Mouse (Mus musculus) heart, embryonic 11.5 days (tissue): ENCODE results near the gene Naaladl2. TPM values are rescaled to one million over a fixed set of nuclear protein-coding genes. Genes with fewer than 3 reads are reported as not detected.

Experiments used
- ATAC-seq: fragments of 200-750 bp; cut with Nextera tagmentation; replicated peaks from 2 replicates; pipeline ENCODE4 v1.8.0; 2017; ENCODE audit warnings: moderate library complexity; ENCODE audit not compliant: insufficient number of reproducible peaks, low FRiP score, low TSS enrichment
- H3K27ac ChIP-seq: fragments of 300-500 bp; sonication (generic); 2 replicates; pipeline ENCODE4 v1.5.1; 2014; ENCODE audit warnings: mild to moderate bottlenecking, low read depth, low read length
- H3K27me3 ChIP-seq: fragments of 300-500 bp; sonication (generic); 2 replicates; pipeline ENCODE4 v1.6.1; 2014; ENCODE audit warnings: mild to moderate bottlenecking, low read length, mixed read lengths; ENCODE audit not compliant: control insufficient read depth, insufficient read depth
- H3K36me3 ChIP-seq: fragments of 300-500 bp; sonication (generic); 2 replicates; pipeline ENCODE4 v1.6.1; 2014; ENCODE audit warnings: mild to moderate bottlenecking, low read length, moderate library complexity, mixed read lengths; ENCODE audit not compliant: control insufficient read depth, insufficient read depth
- H3K4me1 ChIP-seq: fragments of 300-500 bp; sonication (generic); 2 replicates; pipeline ENCODE4 v1.6.1; 2014; ENCODE audit warnings: low read length; ENCODE audit not compliant: control insufficient read depth, insufficient read depth
- H3K4me2 ChIP-seq: fragments of 300-500 bp; sonication (generic); 2 replicates; pipeline ENCODE4 v1.6.1; 2014; ENCODE audit warnings: mild to moderate bottlenecking, moderate library complexity
- H3K4me3 ChIP-seq: fragments of 300-500 bp; sonication (generic); 2 replicates; pipeline ENCODE4 v1.5.1; 2014; ENCODE audit warnings: low read depth, low read length
- H3K9ac ChIP-seq: fragments of 300-500 bp; sonication (generic); 2 replicates; pipeline ENCODE4 v1.6.1; 2014; ENCODE audit warnings: mild to moderate bottlenecking, low read depth, low read length, moderate library complexity
- H3K9me3 ChIP-seq: fragments of 300-500 bp; sonication (generic); replicated peaks from 2 replicates; pipeline ENCODE4 v1.6.1; 2016; ENCODE audit warnings: low read length; ENCODE audit not compliant: control insufficient read depth
- WGBS: fragments of 180-500 bp; shearing (Covaris S2); extraction: QIAGEN DNeasy Blood & Tissue Kit; methylation state at CpG from one replicate; pipeline ENCODE4 v1.1.7; 2014; ENCODE audit not compliant: insufficient replicate concordance; 5-methylcytosine and 5-hydroxymethylcytosine counted together
- polyA plus RNA-seq: library from polyadenylated mRNA; unstranded; fragments of >200 nt; fragmentation: Nextera tagmentation; extraction: Ambion mirVana; gene quantifications from 2 replicates; pipeline ENCODE4 v1.2.1, GENCODE M21; 2014

The Naaladl2 gene
- polyA plus RNA-seq, 1 experiment from 2014 or later, result 3.6 TPM

GRCm38 (mm10) chr3:24440621-24441020 is 703.4 kb downstream of the Naaladl2 start:
- Histone ChIP-seq H3K4me3 (no peak overlapping the region), H3K27ac (no peak overlapping the region), H3K4me2 (no peak overlapping the region), H3K27me3 (no peaks in the 10 kb centered on the region), H3K9ac (no peak overlapping the region), H3K36me3 (no peaks in the 10 kb centered on the region), H3K4me1 (no peaks in the 10 kb centered on the region), H3K9me3 (no peaks in the 10 kb centered on the region)
- ATAC-seq, result no peak
- 80% methylated on average over 6 of the region's 6 CpGs for WGBS

GRCm38 (mm10) chr3:24432761-24433160 is 711.3 kb downstream of the Naaladl2 start:
- 75% methylated on average over 3 of the region's 3 CpGs for WGBS
- Histone ChIP-seq H3K4me1 (no peaks in the 10 kb centered on the region), H3K4me2 (no peak overlapping the region), H3K27me3 (no peaks in the 10 kb centered on the region), H3K9ac (no peak overlapping the region), H3K9me3 (no peaks in the 10 kb centered on the region), H3K27ac (no peak overlapping the region), H3K36me3 (no peaks in the 10 kb centered on the region), H3K4me3 (no peak overlapping the region)
- ATAC-seq, result no peak

- no peak overlapping the region for H3K4me2 ChIP-seq
- no peaks in the 10 kb centered on the region for H3K9me3 ChIP-seq
- no peak overlapping the region for H3K9ac ChIP-seq
- no peak for ATAC-seq
- no peaks in the 10 kb centered on the region for H3K4me1 ChIP-seq
- H3K36me3 ChIP-seq, result no peaks in the 10 kb centered on the region
- no peak overlapping the region for H3K27ac ChIP-seq
- no peaks in the 10 kb centered on the region for H3K27me3 ChIP-seq
- no peak overlapping the region for H3K4me3 ChIP-seq
Measured at GRCm38 (mm10) chr3:24391737-24392136, 752.3 kb downstream of the Naaladl2 start.

GRCm38 (mm10) chr3:24391311-24391710 is 752.8 kb downstream of the Naaladl2 start:
- no peaks in the 10 kb centered on the region for H3K27me3 ChIP-seq
- H3K27ac ChIP-seq, result no peak overlapping the region
- H3K36me3 ChIP-seq, result no peaks in the 10 kb centered on the region
- no peak overlapping the region for H3K4me2 ChIP-seq
- no peaks in the 10 kb centered on the region for H3K9me3 ChIP-seq
- H3K4me3 ChIP-seq, result no peak overlapping the region
- no peak for ATAC-seq
- H3K9ac ChIP-seq, result no peak overlapping the region
- H3K4me1 ChIP-seq, result no peaks in the 10 kb centered on the region
- WGBS, result 73% methylated on average over 1 of the region's 1 CpGs

- H3K4me3 ChIP-seq, result no peak overlapping the region
- 71% methylated on average over 2 of the region's 2 CpGs for WGBS
Measured at GRCm38 (mm10) chr3:24355010-24355409, 789.1 kb downstream of the Naaladl2 start.

GRCm38 (mm10) chr3:24321489-24322405 is 822.3 kb downstream of the Naaladl2 start:
- ATAC-seq, result no peak
- 72% methylated on average over 11 of the region's 11 CpGs for WGBS

More at GRCm38 (mm10) chr3:24355010-24355409, 789.1 kb downstream of the Naaladl2 start:
- Histone ChIP-seq H3K9me3 (no peaks in the 10 kb centered on the region), H3K4me1 (no peaks in the 10 kb centered on the region), H3K27ac (no peak overlapping the region), H3K9ac (no peak overlapping the region), H3K27me3 (no peaks in the 10 kb centered on the region), H3K36me3 (no peaks in the 10 kb centered on the region), H3K4me2 (no peak overlapping the region)
- no peak for ATAC-seq

GRCm38 (mm10) chr3:24314658-24315297 is 829.3 kb downstream of the Naaladl2 start:
- no peaks in the 10 kb centered on the region for H3K27me3 ChIP-seq
- no peak overlapping the region for H3K4me2 ChIP-seq
- H3K36me3 ChIP-seq, result no peaks in the 10 kb centered on the region
- H3K4me1 ChIP-seq, result peaks cover 2% of the 10 kb centered on the region; the same call in 1 of the 2 replicates
- 27% methylated on average over 4 of the region's 4 CpGs for WGBS
- no peak overlapping the region for H3K9ac ChIP-seq
- no peak for ATAC-seq
- no peak overlapping the region for H3K27ac ChIP-seq
- no peak overlapping the region for H3K4me3 ChIP-seq
- H3K9me3 ChIP-seq, result no peaks in the 10 kb centered on the region

More at GRCm38 (mm10) chr3:24321489-24322405, 822.3 kb downstream of the Naaladl2 start:
- Histone ChIP-seq H3K36me3 (no peaks in the 10 kb centered on the region), H3K27ac (no peak overlapping the region), H3K4me1 (no peaks in the 10 kb centered on the region), H3K4me3 (no peak overlapping the region), H3K9ac (no peak overlapping the region), H3K27me3 (no peaks in the 10 kb centered on the region), H3K4me2 (no peak overlapping the region), H3K9me3 (no peaks in the 10 kb centered on the region)

GRCm38 (mm10) chr3:24225418-24225817 is 918.6 kb downstream of the Naaladl2 start:
- no peaks in the 10 kb centered on the region for H3K4me1 ChIP-seq
- no peaks in the 10 kb centered on the region for H3K9me3 ChIP-seq
- H3K4me3 ChIP-seq, result no peak overlapping the region
- no peak overlapping the region for H3K9ac ChIP-seq
- ATAC-seq, result no peak
- 78% methylated on average over 2 of the region's 2 CpGs for WGBS
- no peaks in the 10 kb centered on the region for H3K27me3 ChIP-seq
- no peak overlapping the region for H3K4me2 ChIP-seq
- H3K36me3 ChIP-seq, result no peaks in the 10 kb centered on the region
- H3K27ac ChIP-seq, result no peak overlapping the region
